Mouse (Mus musculus) cerebellum, adult 18-20 months (tissue): ENCODE data around the gene Ncaph.
"Not testable (repeated sequence)": the region's sequence is repeated elsewhere in the genome, so short reads cannot be mapped to it uniquely, and the experiment has no call there.

Experiments used
- DNase-seq, 2 experiments: peaks; one replicate each; pipeline ENCODE4 v3.0.0; 2021

Ncaph gene

DNA sequence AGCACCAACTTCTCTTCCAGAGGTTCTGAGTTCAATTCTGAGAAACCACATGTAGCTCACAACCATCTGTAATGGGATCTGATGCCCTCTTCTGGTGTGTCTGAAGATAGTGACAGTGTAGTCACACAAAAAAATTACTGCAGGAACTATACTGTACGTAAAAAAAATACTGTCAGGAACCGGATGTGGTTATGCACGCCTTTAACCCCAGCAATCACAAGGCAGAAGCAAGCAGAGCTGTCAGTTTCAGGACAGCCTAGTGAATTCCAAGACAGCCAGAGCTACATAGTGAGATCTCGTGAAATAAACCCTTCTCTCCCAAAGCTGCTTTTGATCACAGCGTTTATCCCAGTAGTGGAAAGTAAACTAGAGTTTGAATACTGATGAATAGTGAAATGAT lies 47.5 kb downstream of the Ncaph start:
- no peak for DNase-seq

DNA sequence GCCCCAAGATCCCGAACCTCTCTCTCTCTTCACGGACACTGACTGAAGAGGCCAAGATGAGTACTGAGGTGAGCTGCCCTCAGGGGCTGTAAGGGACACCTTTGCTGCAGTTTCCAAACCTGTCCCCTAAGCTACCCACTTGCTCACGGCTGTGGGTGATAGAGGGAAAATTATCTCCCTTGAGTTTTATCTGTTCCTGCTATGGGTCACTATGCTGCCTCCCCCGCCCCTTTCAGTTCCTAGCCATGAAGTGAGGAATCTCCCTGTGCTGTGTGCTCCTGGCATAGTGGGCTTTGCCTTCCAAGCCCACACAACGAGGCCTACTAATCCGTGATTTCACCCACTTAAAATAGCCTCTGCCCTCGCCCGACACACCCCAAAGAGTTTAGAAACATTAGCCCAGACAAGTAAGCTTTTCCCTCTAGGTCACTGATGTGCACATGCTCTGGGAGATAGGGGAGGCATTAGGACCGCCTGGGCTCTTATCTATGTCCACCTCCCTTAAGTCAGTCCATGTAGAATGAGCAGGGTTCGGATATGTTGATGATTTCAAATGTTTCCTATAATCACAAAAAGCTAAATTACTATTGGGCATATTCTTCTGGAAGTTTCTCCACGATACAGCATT lies 53.0 kb downstream of the Ncaph start:
- no peak for DNase-seq

DNA sequence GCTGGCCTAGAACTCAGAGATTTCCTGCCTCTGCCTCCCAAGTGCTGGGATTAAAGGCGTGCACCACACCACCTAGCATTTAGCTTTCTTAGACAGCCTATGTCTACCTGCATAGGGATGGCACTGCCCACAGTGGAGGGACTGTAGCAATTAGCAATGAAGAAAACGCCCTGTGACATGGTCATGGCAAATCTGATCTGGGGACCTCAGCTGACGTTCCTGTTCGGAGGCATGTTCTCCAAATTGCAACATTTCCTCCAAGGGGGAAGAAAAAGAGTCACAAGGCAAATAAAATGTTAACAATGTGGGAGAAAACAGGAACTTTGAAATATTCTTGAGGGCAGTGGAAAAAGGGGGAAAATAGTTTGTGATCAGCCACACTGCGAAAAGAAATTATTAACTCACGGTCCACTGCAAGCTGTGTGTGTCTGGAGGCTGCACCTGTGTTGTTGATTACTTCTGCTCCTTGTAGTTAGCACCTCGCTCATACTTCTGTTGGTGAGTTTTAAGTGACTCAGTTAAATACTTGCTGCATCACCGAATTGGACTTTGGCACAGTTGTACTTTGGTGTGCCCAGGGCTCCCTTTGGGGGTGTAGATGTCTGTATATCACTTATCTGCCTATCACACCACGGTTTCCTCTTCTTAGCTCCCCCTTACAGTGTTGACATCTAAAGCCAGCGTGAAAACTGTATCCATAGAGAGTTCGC lies 53.7 kb downstream of the Ncaph start:
- DNase-seq: no peak

DNA sequence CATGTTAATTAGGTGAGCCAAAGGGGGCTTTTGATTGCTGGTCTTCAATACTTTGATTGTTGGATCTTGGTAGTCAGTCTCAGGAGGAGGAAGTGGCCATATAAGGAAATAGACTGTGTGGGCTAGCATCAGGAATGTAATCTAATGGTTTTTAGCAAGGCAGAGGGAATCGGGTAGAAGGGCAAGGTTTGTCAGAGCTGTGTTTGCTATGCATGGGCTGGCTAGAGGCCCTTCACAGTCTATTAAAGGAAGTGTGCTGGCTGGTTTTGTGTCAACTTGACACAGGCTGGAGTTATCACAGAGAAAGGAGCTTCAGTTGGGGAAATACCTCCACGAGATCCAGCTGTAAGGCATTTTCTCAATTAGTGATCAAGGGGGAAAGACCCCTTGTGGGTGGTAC lies 54.7 kb downstream of the Ncaph start:
- DNase-seq: not testable (repeated sequence)

DNA sequence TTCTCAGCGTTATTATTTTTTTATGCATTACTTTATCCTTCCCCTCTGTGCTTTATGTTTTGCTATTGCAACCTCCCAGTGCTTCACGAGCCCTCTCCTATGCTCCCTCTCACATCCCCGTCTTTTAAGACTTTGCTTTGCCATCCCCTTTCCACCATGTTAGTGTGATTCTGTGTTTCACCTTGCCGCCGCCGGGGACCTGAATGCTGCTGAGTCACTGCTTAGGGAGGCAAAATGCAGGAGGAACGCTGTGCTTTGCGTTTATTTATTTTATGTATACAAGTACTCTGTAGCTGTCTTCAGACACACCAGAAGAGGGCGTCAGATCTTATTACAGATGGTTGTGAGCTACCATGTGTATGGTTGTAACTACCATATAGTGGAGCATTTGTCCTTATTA lies 56.1 kb downstream of the Ncaph start:
- DNase-seq: no peak

DNA sequence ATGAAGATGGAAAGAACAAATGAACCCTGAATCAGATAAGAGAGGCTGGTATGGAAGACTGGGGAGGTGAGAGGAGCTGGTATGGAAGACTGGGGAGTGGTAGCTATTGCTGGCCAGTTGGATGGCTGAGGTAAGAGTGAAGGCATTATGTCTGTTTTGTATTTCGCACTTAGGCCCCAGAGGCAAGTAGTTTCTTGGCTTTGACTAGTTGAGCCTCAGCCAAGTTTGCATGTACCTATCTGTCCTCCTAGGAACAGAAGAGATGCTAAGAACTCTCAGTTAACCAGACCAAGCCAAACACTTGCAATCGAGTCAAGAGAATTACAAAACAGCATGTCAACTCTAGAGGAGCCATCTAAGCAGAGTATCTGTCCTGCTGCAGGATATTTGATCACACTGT lies 59.6 kb downstream of the Ncaph start:
- DNase-seq: no peak

DNA sequence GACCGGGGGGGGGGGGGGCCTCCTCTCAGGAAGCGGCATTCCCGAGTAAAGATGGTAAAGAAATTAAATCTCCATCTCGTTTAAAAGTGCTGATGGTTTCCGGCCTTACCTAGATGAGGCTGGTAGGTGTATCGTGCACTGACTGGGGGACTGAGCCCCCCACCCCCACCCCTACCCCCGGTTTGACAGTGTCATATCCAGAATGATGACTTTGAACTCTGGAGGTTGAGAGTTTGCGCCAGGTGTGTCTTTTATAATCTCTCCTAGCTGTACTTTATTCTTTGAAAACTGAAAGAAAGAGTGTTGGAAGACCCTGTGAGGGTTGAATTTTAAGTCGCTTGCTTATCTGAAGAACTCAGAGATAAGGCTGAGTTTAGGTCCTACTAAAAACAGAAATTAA lies 62.9 kb downstream of the Ncaph start:
- DNase-seq: no peak

DNA sequence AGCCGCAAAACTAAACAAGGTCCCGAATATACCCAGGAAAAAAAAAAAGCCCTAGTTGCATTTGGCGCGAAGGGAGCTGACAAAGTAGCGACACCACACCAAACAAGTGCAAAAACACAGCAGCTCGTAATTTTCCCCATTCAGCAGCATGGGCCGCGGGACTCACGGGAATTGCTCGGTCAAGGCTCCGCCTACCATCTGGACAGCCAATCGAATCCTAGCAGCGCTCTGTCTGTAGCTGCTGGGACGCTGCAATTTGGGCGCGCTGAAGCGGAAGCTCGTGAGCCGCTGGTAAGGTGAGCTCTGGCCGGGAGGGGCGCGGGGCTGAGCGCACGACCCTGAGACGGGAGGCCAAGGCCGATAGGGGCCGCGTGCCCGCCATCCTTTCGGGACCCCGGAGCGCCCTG lies 63.3 kb downstream of the Ncaph start, which contains the start of gene Blvra:
Gene Blvra, plus strand, starts transcription at position 231 of the 407 bp plus-strand sequence.
- DNase-seq: peak; percentile 89 to 95

DNA sequence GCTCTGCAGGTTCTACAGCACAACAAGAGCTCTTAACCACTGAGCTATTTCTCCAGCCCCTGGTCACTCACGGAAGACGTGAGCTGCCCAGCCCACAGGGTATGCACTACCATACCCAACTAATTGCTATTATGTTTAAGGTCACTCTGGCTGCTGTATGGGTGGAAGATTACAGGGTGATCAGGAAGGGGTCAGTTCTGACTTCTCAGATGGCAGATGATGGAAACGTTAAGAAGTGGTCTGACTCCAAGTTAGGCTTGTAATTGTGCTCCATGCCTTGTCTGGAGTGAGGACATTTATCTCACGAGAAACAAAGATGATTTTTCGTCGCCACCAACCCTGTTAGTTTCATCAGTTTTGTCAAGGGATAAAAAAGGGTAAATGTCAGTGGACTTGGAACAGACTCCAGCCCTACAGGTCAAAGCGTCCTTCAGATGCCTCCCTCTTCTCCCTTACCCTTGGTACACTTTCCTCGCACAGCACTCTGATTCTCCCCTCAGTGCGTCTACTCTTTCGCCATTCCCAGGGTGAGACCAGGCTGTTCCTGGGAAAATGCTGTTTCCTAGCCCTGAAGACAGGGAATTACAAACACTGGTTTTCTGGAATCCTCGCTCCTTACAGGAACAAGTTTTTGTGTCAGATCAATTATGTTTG lies 63.8 kb downstream of the Ncaph start:
- peak; percentile 7 to 9 for DNase-seq

DNA sequence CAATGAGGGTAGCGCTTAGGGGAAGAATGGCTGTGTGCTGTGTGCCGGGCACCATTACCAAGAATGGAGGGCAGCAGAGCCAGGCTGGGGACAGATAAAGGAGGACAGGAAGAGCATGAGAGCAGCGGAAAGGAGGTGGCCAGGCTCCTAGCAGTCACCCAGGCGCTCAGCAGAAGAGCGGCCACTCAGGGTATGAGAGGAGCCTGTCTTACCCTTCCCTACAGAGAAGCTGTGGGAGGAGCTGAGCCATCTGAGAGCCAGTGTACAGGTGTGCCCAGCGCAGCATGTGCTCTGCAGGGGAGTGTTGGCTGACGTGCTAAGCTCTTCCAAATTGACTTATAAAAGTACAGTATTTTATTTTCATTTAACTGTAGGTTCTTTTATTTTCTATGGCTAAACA lies 64.9 kb downstream of the Ncaph start:
- DNase-seq: no peak

DNA sequence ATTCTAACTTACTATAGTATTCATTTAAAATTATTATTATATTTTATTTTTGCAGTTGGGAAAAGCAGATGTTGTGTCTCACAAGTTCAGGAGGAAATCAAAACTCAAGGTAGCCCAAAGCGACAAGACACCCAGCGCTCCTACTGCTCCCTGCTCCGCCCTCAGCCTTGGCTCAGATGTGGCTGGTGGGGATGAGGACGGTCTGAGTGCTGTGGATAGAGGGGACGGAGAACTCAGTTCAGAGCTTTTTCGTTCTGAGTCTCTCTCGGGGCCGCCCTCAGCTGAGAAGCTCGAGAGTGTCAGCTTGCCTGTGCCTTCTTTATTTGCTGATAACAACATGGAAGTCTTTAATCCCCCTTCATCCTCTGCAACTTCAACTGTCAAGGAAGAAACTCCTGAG lies 72.3 kb downstream of the Ncaph start:
- DNase-seq: no peak
